Mouse (Mus musculus) thymus, adult 2 months (tissue): ENCODE results near the gene Usp49. TPM values are rescaled to one million over a fixed set of nuclear protein-coding genes. Genes with fewer than 3 reads are reported as not detected.

Experiments used
- DNase-seq: peaks from one replicate; pipeline ENCODE4 v3.0.0; 2021
- H3K27ac ChIP-seq: fragments of 200-500 bp; 2 replicates; pipeline ENCODE4 v1.5.1; 2012; ENCODE audit warnings: low read length, control low read depth; ENCODE audit not compliant: control insufficient read depth, insufficient read depth
- H3K27me3 ChIP-seq: fragments of 200-500 bp; 2 replicates; pipeline ENCODE4 v1.6.1; 2012; ENCODE audit warnings: mild to moderate bottlenecking, low read length, moderate library complexity, mixed read lengths; ENCODE audit not compliant: control insufficient read depth, insufficient read depth
- H3K36me3 ChIP-seq: fragments of 200-500 bp; 2 replicates; pipeline ENCODE4 v1.6.1; 2012; ENCODE audit warnings: mild to moderate bottlenecking, low read length, moderate library complexity; ENCODE audit not compliant: control insufficient read depth, insufficient read depth
- H3K4me1 ChIP-seq: fragments of 200-500 bp; replicated peaks from 2 replicates; pipeline ENCODE4 v1.6.1; 2012; ENCODE audit warnings: low read length; ENCODE audit not compliant: control insufficient read depth, insufficient read depth
- H3K4me3 ChIP-seq: fragments of 200-500 bp; 2 replicates; pipeline ENCODE4 v1.5.1; 2012; ENCODE audit warnings: mild to moderate bottlenecking, low read length, control low read depth, moderate library complexity; ENCODE audit not compliant: control insufficient read depth, insufficient read depth
- CTCF ChIP-seq: fragments of 200-500 bp; IDR thresholded peaks from 2 replicates; pipeline ENCODE4 v1.5.1; 2012; ENCODE audit warnings: mild to moderate bottlenecking, control low read depth, low read length, moderate library complexity, borderline replicate concordance; ENCODE audit not compliant: control insufficient read depth, poor library complexity, insufficient read depth; ENCODE audit errors: extremely low read depth
- POLR2A ChIP-seq: fragments of 200-500 bp; IDR thresholded peaks from 2 replicates; pipeline ENCODE4 v1.6.1; 2012; ENCODE audit warnings: mild to moderate bottlenecking, low read length, control low read depth, moderate library complexity; ENCODE audit not compliant: control insufficient read depth, poor library complexity, insufficient read depth; ENCODE audit errors: extremely low read depth
- WGBS: fragments of 180-500 bp; shearing (Covaris S2); methylation state at CpG from one replicate; pipeline ENCODE4 v1.1.7; 2018; 5-methylcytosine and 5-hydroxymethylcytosine counted together
- polyA plus RNA-seq: library from polyadenylated mRNA; depleted of rRNA; stranded (reverse); fragments of >200 nt; gene quantifications from 2 replicates; pipeline ENCODE4 v1.2.3, GENCODE M21; 2012

Gene Usp49
- polyA plus RNA-seq, 1 experiment: 12.5 TPM

- Histone ChIP-seq H3K4me3 (no peak overlapping the region), H3K27me3 (no peaks in the 10 kb centered on the region), H3K27ac (no peak overlapping the region), H3K4me1 (no peaks in the 10 kb centered on the region), H3K36me3 (no peaks in the 10 kb centered on the region)
- TF ChIP-seq POLR2A: no peak
- TF ChIP-seq CTCF: no peak
- DNase-seq: no peak
- WGBS: 93% methylated on average over 9 of the region's 9 CpGs
Measured at GRCm38 (mm10) chr17:47663009-47663713, 32.7 kb downstream of the Usp49 start.

GRCm38 (mm10) chr17:47664474-47664873 is 34.0 kb downstream of the Usp49 start:
- no peak for DNase-seq
- Histone ChIP-seq H3K4me3 (no peak overlapping the region), H3K4me1 (no peaks in the 10 kb centered on the region), H3K27ac (no peak overlapping the region), H3K36me3 (no peaks in the 10 kb centered on the region), H3K27me3 (no peaks in the 10 kb centered on the region)
- TF ChIP-seq CTCF (no peak), POLR2A (no peak)
- 93% methylated on average over 7 of the region's 7 CpGs for WGBS

DNA sequence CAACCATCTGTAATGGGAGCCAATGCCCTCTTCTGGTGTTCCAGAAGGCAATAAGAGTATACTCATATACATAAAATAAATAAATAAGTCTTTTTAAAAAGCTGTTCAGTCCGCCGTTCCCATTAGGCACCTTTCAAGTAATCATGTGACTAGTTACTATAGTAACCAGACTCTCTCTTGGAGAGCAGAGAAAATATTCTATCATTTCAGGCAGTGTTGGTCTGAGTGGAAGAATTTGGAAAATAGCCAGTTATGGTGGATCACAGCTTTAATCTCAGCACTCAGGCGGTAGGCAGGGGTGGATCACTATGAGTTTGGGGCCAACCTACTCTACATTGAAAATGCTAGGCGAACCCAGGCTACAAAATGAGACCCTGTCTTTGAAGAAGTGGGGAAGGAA is 38.7 kb downstream of the Usp49 start:
- H3K27ac ChIP-seq: no peak overlapping the region
- 94% methylated on average over 4 of the region's 4 CpGs for WGBS
- TF ChIP-seq CTCF: no peak
- no peak for TF ChIP-seq POLR2A
- H3K4me1 ChIP-seq: no peaks in the 10 kb centered on the region
- no peak for DNase-seq
- no peaks in the 10 kb centered on the region for H3K27me3 ChIP-seq
- no peak overlapping the region for H3K4me3 ChIP-seq
- no peaks in the 10 kb centered on the region for H3K36me3 ChIP-seq

DNA sequence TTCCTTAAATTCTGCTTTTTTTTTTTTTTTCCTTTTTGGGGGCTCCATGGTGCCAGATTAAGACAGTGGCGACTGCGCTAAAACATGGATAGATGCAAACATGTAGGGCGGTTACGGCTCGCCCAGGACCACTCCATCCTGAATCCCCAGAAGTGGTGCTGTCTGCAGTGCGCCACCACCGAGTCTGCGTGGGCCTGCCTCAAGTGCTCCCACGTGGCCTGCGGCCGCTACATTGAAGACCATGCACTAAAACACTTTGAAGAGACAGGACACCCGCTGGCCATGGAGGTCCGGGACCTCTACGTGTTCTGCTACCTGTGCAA is 41.5 kb downstream of the Usp49 start:
- DNase-seq: no peak
- Histone ChIP-seq H3K4me3 (no peak overlapping the region), H3K4me1 (no peaks in the 10 kb centered on the region), H3K27me3 (no peaks in the 10 kb centered on the region), H3K27ac (no peak overlapping the region), H3K36me3 (no peaks in the 10 kb centered on the region)
- TF ChIP-seq POLR2A (no peak), CTCF (no peak)
- 76% methylated on average over 14 of the region's 14 CpGs for WGBS

- TF ChIP-seq POLR2A (no peak), CTCF (no peak)
- no peak for DNase-seq
- no peaks in the 10 kb centered on the region for H3K36me3 ChIP-seq
- no peaks in the 10 kb centered on the region for H3K27me3 ChIP-seq
- 30% methylated on average over 68 of the region's 68 CpGs for WGBS
- H3K27ac ChIP-seq: no peak overlapping the region
- H3K4me1 ChIP-seq: no peaks in the 10 kb centered on the region
- H3K4me3 ChIP-seq: no peak overlapping the region
Measured at GRCm38 (mm10) chr17:47672311-47673111, 42.0 kb downstream of the Usp49 start.

GRCm38 (mm10) chr17:47676581-47676980 is 46.1 kb downstream of the Usp49 start:
- Histone ChIP-seq H3K27ac (no peak overlapping the region), H3K27me3 (no peaks in the 10 kb centered on the region), H3K4me3 (no peak overlapping the region), H3K4me1 (no peaks in the 10 kb centered on the region), H3K36me3 (peaks cover 18% of the 10 kb centered on the region; the same call in 1 of the 2 replicates)
- TF ChIP-seq POLR2A (no peak), CTCF (no peak)
- WGBS: 41% methylated on average over 9 of the region's 9 CpGs
- peak; percentile 42 for DNase-seq

GRCm38 (mm10) chr17:47678238-47678637 is 47.7 kb downstream of the Usp49 start:
- no peak for TF ChIP-seq CTCF
- TF ChIP-seq POLR2A: no peak
- DNase-seq: no peak
- Histone ChIP-seq H3K27me3 (no peaks in the 10 kb centered on the region), H3K27ac (no peak overlapping the region), H3K4me3 (no peak overlapping the region), H3K36me3 (peaks cover 19% of the 10 kb centered on the region; the same call in 1 of the 2 replicates), H3K4me1 (no peaks in the 10 kb centered on the region)
- 97% methylated on average over 5 of the region's 5 CpGs for WGBS
